Mouse (Mus musculus): ENCODE data around the gene 2310050C09Rik.

- TF ChIP-seq MAFK (IDR thresholded peaks at IDR 0.05; ENCODE audit: insufficient read depth, low read depth, low read length) (no peak), ZC3H11A (IDR thresholded peaks at IDR 0.05; ENCODE audit: borderline replicate concordance, low read depth, low read length) (no peak), HCFC1 (IDR thresholded peaks at IDR 0.05; ENCODE audit: borderline replicate concordance, insufficient read depth, low read length) (no peak), CHD2 (IDR thresholded peaks at IDR 0.05; ENCODE audit: low read depth, low read length) (no peak)
These were observed 42.9 kb downstream of the 2310050C09Rik start, which contains the start of gene Kprp for GRCm38 (mm10) chr3:92827108-92827507.
